Mouse (Mus musculus) stomach, postnatal 0 days (tissue): Measurements from ENCODE around the gene Crct1.

Experiments
- CTCF ChIP-seq: IDR thresholded peaks from 2 replicates; pipeline ENCODE4 v1.5.1; 2016; ENCODE audit warnings: antibody characterized with exemption, low read depth, mild to moderate bottlenecking, moderate library complexity
- EP300 ChIP-seq: optimal IDR thresholded peaks from 2 replicates; pipeline ENCODE3; 2016; ENCODE audit warnings: antibody characterized with exemption

DNA sequence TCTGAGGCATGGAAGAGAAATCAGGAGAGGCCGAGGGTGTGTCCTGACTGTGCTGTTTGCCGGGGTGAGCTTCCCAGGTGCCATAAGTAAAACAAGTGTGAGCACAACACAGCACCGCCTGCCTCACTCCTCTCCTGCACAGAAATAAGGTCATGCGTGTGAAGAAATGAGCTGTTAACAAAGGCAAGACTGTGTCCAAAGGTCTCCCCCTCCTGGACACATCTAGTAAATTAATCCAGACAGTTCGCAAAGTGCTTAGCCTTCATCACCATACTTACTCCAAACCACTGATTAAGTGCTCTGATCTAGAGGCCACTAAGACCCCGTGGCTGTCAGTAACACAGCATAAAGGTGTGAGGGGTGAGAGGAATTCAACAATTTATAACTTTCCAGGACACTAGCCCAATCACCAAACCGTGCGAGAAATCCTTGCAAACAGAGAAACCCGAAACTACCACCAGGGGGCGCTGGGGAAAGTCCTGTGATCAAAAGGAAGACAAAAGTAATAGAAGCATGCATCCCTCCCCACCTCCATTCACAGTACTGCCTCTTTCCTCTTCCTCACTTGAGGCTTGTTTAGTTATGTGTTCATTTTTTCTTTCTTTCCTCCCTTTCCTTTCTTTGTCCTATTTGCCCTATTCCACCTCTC is 37.5 kb upstream of the Crct1 start:
- TF ChIP-seq CTCF (peak; percentile 55), EP300 (no peak)
